Mouse (Mus musculus) liver, embryonic 14.5 days (tissue): ENCODE results near the gene Mkrn2os.

Experiments used
- CTCF ChIP-seq: IDR thresholded peaks from 2 replicates; pipeline ENCODE4 v1.5.1; 2016; ENCODE audit warnings: antibody characterized with exemption, low read depth, control low read depth
- EP300 ChIP-seq: IDR thresholded peaks from 2 replicates; pipeline ENCODE4 v1.6.1; 2016; ENCODE audit warnings: antibody characterized with exemption, low read depth

DNA sequence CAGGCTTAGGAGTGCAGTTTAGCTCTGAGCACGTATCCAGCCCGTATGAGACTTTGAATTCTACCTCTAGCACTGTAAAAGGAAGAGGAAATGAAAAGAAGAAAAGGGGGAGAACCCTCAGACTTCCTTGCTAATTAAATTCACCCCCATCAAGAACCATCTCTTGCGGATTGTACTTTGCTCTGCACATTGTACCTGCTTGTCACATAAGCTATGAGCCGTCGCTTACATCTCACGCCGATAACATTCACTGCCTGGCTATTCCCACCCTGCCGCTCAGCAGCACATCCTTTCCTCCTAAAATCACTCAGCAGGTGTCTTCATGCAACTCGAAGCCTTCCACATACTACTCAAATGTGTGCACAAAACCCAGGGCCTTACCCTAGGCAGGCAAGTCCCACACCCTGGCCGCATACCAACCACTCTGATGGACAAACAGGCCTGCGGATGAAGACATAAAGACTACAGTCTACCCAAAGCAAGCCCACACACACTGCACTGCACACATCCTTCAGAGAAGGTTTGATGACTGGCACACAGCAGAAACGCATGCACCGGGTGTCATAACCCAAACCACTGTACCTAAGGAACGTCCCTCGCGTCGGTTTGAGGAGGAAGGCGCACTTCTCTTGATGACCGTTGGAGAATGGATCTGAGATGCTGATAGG lies 550 bp downstream of the Mkrn2os start:
- no peak for TF ChIP-seq CTCF
- TF ChIP-seq EP300 = no peak
